Mouse (Mus musculus) T-helper 2 cell (primary cell): ENCODE data around the gene Olr1.
"Not testable (repeated sequence)": the region's sequence is repeated elsewhere in the genome, so short reads cannot be mapped to it uniquely, and the experiment has no call there.

ENCODE experiments used
- in situ Hi-C: fragments of 300-600 bp; cut with MboI, MseI; formaldehyde crosslinking; loops from one replicate; pipeline ENCODE4 v1.15.1; 2025; ENCODE audit warnings: high pct_unique_total_duplicates

Olr1 gene

DNA sequence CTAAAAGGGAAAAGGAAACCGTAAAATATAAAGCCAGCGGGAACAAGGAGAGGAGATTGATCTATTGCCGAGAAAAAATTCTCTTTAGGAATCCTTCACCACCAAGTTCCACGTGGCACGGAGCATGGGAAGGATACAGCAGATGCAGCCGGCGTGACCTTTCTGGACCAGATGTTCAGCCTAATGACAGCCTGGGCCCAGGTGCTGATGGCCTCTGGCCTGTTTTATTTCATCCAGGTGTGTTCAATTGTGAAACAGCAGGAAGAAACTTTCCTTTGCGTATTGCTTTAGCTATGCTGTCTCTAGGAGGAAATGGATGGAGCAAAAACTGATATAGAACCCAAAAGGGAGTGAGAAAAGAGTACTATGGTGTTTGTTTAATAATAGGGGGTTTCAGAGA lies 5.9 kb upstream of the Olr1 start:
- in situ Hi-C loops = loop anchor here (10.0 kb wide), 1 partner anchor 128 kb away; the partner anchor contains the start of gene Clec12b

DNA sequence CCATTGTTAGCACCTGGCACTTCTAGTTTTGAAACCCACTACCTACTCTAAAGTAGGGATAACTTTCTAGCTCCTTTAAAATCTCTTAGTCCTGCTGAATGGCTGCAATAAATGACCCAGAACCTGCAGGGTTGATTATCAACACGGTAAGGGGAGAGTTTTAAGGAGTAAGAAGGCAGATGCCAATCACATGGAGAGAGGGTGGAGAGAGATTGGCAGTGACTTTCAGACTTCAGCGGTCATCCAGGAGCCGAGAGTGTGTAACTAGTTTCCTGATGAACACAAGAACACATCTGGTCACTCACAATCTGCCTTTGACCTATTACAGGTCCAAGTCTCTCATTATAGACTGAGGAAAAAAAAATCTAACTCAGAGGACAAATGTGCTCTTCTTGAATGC lies 5.4 kb upstream of the Olr1 start, which contains the start of gene Tmem52b:
Gene Tmem52b, plus strand, starts transcription at position 189 of the 400 bp plus-strand sequence.
- in situ Hi-C loops = loop anchor here (10.0 kb wide), 1 partner anchor 128 kb away; the partner anchor contains the start of gene Clec12b

DNA sequence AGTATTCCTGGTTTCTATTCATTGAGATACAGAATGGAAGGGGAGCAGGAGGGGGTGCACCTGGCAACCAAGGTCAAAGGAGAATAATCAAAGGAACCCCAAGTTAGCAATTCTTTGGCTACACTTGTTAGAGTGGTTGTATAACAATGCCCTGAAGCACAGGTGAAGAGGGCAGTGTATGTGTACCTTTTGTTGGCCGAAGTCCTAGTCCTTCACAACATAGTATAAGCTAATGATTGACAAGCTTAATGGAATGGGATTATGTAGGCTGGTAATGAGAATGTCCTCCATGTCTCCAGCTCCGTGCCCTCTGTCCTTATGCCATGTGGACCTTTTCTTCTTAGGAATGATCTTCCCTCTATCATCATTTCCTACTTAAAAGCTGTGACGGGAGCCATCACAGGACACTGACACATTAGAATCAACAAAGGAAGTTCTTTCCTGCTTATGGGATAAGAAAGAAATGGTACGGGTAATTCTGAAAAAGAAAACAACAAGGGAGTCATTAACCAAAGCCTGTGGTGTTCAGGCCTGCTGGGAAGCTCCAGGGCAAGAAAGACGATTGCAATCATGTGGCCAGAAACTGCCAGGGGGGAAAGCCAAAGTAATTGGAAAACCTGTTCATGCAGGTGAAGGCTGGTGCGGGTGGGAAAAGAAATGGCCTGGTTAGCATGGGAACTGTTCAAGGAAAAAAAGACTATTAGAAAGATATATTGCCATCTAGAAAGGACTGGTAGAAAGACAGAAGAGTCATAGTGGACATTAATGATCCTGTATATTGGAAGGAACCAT lies 3.4 kb upstream of the Olr1 start:
- in situ Hi-C loops = loop anchor here (10.0 kb wide), 1 partner anchor 126 kb away; the partner anchor contains the start of gene Clec12b

DNA sequence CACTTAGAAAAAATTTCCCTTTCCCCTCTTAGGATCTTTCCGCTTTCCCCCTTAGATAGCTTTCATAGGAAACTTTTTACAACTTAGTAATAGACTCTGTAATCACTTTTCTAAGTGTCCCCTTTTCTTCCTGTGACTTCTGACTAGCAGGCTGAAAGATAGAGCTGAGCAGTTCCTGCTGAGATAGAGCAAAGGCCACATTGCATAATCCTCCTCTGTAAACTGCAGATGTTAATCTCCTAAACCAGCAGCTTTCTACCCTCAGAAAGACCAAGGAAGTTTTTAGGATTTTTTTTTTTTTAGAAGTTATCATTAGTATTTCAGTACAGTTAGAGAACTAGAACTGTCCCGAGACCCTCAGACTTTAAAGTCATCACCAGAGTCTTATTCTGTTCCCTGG lies 3.5 kb downstream of the Olr1 start:
- in situ Hi-C loops = no loop called here

DNA sequence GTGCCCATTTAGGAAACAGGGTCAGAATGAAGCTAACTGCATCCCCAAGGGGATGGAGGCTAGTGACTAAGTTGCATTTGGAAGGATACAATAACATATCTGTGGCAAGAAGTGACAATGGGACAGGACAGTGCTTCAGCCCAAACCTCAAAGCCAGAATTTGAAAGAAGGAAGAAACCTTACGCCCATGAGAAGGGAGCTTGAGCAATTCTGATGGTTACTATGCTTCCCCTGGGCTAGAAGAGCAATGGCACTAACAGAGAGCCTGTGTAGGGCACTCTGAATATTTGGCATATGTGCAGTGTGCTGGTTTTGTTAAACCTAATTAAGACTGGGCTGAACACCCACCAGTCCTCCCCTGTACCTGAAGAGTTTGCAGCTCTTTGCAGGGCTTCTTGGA lies 7.4 kb downstream of the Olr1 start:
- in situ Hi-C loops = not testable (repeated sequence)

DNA sequence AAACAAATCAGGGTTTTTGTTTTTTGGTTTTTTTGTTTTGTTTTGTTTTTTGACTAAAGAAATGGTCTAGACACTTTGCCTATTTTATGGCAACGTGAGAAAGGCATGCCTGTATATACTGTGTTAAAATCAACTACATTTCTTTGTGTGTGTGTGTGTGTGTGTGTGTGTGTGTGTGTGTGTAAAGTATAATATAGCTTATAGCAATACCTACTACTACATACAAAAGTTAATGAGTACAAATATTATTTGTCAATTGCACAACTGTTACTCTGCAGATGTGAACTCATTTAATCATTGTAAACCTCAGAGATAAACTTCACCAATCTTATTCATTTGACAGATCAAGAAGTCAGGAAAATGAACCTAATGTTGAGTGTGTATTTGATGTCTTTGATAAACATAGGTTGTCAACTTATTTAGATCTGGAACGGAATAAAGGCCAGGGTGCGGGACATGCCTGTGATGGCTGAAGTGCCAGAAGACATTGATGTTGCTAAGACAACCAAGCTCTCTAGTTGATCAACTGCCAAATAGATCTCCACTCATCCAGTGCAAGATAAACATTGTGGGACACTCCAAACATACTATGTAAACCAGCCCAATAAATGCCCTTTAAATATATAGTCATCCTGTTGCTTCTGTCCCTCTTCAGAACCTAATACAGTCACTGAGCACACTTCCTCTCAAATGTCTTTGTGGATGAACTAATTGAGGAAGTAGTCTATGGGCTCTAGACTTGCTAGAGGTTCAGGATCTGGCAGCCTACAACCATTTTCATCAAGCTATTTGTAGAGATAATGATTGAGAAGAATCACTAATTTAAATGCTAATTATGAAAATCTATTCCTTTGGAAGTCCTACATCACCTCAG lies 9.4 kb downstream of the Olr1 start:
- in situ Hi-C loops = no loop called here

DNA sequence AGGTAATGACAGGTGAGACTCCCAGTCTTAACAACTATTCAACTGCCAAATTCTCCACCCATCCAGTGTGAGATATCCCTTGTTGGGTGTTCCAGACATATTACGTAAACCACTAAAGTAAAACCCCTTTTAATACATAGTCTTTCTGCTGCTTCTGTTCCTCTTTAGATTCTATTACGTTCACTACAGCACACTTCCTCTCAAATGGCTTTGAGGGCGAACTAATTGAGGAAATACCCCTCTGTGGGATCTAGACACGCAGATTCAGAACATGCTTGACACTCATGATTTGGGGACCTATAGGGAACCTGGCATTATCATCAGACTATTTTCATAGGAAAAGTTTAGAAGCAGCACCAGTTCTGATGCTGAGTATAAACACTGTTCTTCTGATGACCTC lies 12.0 kb downstream of the Olr1 start:
- in situ Hi-C loops = no loop called here

DNA sequence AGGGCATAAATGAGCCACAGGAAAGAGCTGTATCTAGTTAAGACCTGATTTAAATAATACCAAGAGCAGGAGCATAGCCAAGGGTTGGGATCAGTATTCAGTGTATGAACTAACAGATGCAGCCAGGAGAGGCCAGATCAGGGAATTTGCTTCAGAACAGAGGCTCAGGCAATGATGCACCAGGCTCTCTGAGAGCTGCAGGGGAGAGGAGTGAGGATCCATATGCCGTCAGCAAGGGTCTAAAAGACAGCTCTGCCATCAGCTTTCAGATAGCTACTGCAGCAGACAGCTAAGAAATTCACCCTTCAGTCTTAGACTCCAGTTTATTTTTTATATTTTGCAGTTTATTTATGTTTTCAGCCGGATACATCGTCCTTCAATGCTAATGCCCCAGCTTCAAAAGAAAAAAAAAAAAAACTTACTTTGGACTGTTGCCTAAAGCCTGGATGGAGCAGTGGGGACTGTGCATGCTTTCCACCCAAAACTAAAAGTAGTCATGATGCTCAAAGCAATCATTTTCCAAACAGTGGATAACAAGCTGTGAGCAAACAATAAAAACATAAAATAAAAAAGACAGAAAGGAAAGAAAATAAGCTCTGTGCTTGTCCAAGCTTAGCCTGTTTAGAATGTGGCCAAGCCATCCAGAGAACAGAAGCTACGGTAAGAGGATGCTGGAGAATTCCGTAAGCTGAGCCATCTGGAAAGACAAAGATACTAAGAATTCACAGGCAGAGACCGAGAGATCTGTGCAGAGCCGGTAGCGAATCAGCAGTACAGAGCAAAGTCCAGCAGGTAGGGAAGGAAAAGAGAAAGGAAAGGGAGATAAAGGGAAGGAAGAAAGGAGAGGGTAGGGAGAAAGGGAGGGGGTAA lies 26.6 kb downstream of the Olr1 start:
- in situ Hi-C loops = no loop called here

DNA sequence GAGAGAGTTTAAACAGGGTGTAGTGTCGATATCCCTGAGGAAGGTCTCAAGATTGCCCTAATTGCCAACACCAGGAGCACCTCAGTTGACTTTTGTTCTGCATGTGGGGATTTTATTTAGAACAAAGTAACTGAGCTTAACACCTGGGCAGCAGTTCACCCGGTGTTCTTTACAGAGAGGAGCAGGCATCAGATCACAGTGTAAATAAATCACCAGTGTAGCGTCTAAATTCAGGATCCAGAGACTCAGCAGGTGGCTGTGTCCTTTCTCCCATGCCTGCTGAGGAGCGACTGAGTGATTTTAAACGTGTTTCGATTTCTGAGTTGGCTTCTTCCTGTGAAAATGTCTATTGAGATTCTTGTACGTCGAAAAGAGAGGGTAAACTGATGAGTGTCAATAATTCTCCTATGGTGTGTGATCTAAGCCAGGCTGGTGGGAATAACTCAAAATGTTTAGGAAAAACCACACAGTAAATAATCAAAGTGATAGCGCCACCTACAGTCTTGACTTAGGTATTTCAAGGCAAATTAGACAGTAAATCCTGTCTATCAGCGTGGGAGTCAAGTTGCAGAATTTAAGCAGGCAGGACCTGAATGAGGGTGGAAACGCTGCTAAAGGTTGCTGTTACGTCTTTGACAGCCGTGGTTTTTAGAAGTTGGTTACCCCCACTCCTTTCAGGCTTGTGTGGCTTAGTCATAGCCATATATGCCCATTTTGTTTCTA lies 30.4 kb downstream of the Olr1 start:
- in situ Hi-C loops = no loop called here

DNA sequence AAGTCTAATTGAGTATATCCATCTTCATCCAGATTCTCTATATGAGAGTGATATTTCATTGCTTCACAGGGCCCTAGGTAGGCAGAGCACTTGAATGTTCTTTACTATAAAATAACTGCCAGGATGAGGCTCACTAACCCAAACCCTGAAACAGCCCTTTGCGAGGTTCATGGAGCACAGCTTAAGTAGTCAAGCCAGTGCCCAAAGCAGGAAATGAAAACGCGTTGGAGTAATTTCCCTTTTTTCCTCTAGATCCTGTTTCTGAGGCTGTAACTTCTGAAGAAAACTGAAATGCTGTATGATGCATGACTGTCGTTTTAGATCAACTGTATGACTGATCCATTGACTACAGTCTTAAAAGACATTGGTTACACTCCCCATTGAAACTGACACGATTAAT lies 34.3 kb downstream of the Olr1 start:
- in situ Hi-C loops = no loop called here

DNA sequence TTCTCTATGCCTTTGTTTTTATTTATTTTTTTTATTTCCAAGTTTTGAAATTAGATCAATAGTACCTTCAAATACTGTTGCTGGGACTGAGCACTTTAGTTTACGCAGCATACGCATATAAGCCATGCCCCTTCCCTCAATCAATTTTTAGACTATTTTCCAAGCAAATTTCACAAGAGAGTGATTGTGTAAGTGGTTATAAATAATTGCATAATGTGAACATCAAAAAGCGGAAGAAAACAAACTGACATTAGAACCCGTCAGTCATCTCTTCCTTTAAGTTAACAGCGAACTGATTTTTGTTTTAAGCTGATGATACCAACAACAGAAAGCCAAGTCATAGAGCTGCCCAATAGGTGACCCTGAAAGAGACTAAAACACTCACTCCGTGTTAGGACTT lies 35.6 kb downstream of the Olr1 start:
- in situ Hi-C loops = no loop called here

DNA sequence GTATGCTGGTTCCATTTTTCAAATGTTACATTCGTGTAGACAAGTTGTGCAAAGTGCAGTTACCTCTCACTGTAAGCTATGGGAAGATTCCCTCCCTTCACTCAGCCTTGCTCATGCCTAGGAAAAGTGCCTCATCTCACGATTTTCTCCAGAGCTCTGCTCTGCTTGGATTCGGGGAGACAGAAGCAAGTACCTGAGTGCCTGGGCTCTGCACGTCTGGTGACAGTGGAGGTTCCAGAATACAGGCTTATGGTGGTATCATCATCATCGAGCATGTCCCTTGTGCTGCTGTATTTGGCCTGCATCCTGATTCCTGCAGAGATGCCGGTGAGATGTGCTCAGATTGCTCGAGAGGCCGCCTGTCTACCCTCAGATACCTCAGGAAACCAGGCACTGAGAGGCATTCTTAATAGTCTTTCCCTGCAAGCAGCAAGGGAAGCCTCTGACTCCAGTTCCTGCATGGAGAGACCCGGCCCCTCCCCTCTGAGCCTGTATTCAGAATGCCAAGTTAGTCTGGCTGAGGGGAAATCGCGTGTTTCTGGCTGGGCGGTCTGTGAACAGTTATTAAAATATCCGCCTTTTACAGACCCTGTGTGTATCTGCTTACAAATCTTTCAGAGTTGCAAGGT lies 55.4 kb downstream of the Olr1 start, which contains the start of gene Clec1a:
Gene Clec1a, minus strand, starts transcription at position 590 of the 629 bp plus-strand sequence.
- in situ Hi-C loops = no loop called here

DNA sequence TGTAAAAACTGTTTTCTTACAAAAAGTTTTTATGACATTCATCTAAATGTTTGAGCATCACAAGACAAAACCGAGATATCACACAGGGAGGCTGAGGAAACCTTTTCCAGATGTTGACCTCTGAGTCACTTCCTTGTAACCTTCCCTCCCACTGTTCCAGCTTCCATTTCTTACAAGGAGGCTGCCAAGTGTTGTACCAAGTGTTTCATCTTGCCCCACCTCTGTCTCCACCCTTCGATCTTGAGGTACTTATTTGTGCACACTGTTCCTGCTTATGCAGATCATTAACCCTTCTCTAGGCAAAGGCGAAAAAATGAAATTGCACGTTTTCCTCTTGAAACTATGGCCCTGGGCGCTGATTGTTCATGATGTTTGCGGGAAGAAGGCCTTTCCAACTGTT lies 57.2 kb downstream of the Olr1 start:
- in situ Hi-C loops = no loop called here

DNA sequence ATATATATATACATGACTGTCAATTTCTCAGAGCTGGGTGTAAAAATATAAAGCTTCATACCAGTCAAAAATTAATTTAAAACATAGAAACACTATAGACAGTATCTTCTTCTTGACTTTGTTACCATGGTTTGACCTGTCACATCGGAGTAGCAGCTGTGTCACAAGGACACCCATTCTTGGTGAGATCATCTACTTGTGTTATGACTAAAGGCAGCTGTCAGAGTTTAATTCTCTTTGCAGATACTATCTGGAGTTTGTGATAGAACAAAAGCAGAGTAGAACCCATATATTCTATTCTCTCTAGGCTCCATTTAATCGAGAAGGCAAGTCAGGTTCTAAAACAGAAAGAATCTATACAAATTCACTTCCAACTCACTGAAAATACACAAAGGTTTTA lies 68.9 kb downstream of the Olr1 start:
- in situ Hi-C loops = no loop called here

DNA sequence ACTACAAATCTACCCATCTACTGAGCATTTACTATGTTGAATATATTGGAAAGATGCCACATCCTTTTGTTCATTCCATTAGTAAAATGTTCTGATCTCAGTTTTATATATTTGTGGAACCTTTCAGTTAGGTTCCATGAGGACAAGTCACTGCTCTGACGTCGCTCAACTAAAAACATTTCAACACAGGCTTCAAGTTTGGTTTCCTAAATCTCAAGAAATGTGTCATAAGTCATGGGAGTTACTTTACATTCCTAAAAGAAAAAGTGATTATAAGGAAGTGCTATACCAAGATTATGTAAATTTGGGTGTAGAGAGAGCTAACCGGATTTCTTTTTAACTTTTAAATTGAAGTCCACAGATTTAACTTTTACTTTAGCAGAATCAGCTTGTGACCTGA lies 70.9 kb downstream of the Olr1 start:
- in situ Hi-C loops = no loop called here
